Mouse (Mus musculus) kidney, adult 2 months (tissue): ENCODE measurements at regions not wholly inside any gene's neighbourhood (a gene's known extent, or its start where the extent isn't known, plus 50 kb on each side); places are given as distances from the start of the nearest gene placed in this dataset.

Source experiments
- CTCF ChIP-seq: fragments of 200-500 bp; conservative IDR thresholded peaks from 2 replicates; pipeline ENCODE4 v1.5.1; 2011; ENCODE audit warnings: low read depth, mild to moderate bottlenecking, control low read depth, low read length, moderate library complexity, mixed read lengths; ENCODE audit not compliant: insufficient read depth, insufficient read length
- POLR2A ChIP-seq: fragments of 200-500 bp; IDR thresholded peaks from one replicate; pipeline ENCODE4 v1.6.1; 2011; ENCODE audit warnings: low read depth, low read length, control low read depth

DNA sequence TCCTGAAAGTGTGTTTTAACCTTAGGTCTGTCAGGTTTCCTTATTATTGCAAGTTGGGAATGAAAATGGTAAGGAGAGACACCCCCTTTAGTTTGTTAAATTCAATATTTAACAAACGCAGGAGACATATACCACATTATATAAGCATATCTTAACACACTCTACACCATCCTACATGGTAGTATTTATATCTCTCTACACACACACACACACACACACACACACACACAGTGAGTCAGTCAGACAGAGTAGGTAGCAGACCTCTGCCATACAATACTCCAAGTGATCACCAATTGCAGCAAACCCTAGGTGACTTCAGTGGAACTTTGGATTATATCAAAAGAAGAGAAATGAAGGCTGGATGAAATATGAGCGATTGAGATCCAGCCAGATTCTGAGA, 468.2 kb upstream of the Id2 start:
- TF ChIP-seq POLR2A (no peak), CTCF (no peak)
